Mouse (Mus musculus) limb, embryonic 10.5 days (tissue): ENCODE data around the gene Acad11. TPM values are rescaled to one million over a fixed set of nuclear protein-coding genes. Genes with fewer than 3 reads are reported as not detected.

ENCODE experiments used
- DNase-seq: peaks from one replicate; pipeline ENCODE4 v3.0.0-alpha.2; 2017; ENCODE audit warnings: low spot score
- H3K27ac ChIP-seq: fragments of 300-500 bp; sonication (generic); 2 replicates; pipeline ENCODE4 v1.5.1; 2016; ENCODE audit warnings: mild to moderate bottlenecking
- H3K27me3 ChIP-seq: fragments of 300-500 bp; sonication (generic); 2 replicates; pipeline ENCODE4 v1.6.1; 2016; ENCODE audit warnings: low read depth, mild to moderate bottlenecking; ENCODE audit not compliant: poor library complexity, severe bottlenecking
- H3K36me3 ChIP-seq: fragments of 300-500 bp; sonication (generic); 2 replicates; pipeline ENCODE4 v1.6.1; 2016; ENCODE audit warnings: mild to moderate bottlenecking, moderate library complexity
- H3K4me1 ChIP-seq: fragments of 300-500 bp; sonication (generic); 2 replicates; pipeline ENCODE4 v1.6.1; 2016
- H3K4me3 ChIP-seq: fragments of 300-500 bp; sonication (generic); 2 replicates; pipeline ENCODE4 v1.5.1; 2016; ENCODE audit warnings: mild to moderate bottlenecking, moderate library complexity
- H3K9me3 ChIP-seq: fragments of 300-500 bp; sonication (generic); replicated peaks from 2 replicates; pipeline ENCODE4 v1.6.1; 2016; ENCODE audit warnings: mild to moderate bottlenecking
- WGBS: fragments of 180-500 bp; shearing (Covaris S2); methylation state at CpG from one replicate; pipeline ENCODE4 v1.1.7; 2016; 5-methylcytosine and 5-hydroxymethylcytosine counted together
- polyA plus RNA-seq: library from polyadenylated mRNA; unstranded; fragments of >200 nt; fragmentation: Nextera tagmentation; extraction: Ambion mirVana; gene quantifications from 2 replicates; pipeline ENCODE4 v1.2.1, GENCODE M21; 2016

Acad11 gene
- polyA plus RNA-seq, 1 experiment from 2014 or later, result 10.9 TPM

DNA sequence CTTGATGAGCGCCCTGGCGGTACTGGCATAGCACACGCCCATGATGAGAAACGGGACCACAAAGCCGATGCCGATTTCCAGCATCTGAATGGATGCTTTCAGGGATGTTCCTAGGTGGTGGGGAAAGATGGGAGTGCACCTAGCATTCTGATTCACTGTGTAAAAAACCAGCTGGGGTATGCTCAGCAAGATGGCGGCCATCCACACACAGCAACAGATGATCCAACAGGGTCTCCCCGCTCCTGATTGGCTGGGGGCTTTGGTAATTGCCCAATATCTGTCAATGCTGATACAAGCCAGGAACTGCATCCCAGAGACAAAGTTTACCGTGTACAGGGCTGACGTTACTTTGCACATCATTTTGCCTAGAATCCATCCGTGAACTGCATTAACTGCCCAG is 35.9 kb downstream of the Acad11 start:
- Histone ChIP-seq H3K36me3 (no peaks in the 10 kb centered on the region), H3K4me1 (no peaks in the 10 kb centered on the region), H3K9me3 (no peaks in the 10 kb centered on the region), H3K27ac (no peak overlapping the region), H3K27me3 (no peaks in the 10 kb centered on the region), H3K4me3 (no peak overlapping the region)
- no peak for DNase-seq
- 91% methylated on average over 11 of the region's 11 CpGs for WGBS

GRCm38 (mm10) chr9:104100822-104101221 is 37.6 kb downstream of the Acad11 start:
- Histone ChIP-seq H3K9me3 (no peaks in the 10 kb centered on the region), H3K27ac (no peak overlapping the region), H3K4me3 (no peak overlapping the region), H3K27me3 (no peaks in the 10 kb centered on the region), H3K36me3 (no peaks in the 10 kb centered on the region), H3K4me1 (no peaks in the 10 kb centered on the region)
- no peak for DNase-seq
- WGBS, result 54% methylated on average over 7 of the region's 7 CpGs

DNA sequence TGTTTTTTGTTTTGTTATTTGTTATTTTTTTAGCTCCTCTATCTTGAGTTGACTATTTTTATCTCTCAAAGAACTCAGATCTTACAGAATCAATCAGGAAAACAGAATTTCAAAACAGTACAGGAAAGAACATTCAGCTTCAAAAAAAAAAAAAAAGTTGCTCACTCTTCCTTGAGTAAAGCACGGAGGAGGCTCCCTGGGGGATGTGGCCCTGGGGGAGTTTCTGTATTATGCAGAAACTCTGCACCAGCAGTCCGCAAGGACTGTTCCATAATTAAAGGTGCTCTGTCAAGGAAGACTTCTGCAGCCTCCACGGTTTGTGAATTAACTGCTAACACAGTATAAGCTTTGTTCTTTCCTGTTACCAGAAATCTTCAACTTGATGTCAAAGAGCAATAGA is 38.3 kb downstream of the Acad11 start:
- Histone ChIP-seq H3K36me3 (no peaks in the 10 kb centered on the region), H3K27me3 (no peaks in the 10 kb centered on the region), H3K9me3 (no peaks in the 10 kb centered on the region), H3K27ac (no peak overlapping the region), H3K4me3 (no peak overlapping the region), H3K4me1 (no peaks in the 10 kb centered on the region)
- DNase-seq, result no peak
- WGBS, result 37% methylated on average over 3 of the region's 3 CpGs

- Histone ChIP-seq H3K36me3 (no peaks in the 10 kb centered on the region), H3K9me3 (no peaks in the 10 kb centered on the region), H3K4me1 (no peaks in the 10 kb centered on the region), H3K27ac (no peak overlapping the region), H3K4me3 (no peak overlapping the region), H3K27me3 (no peaks in the 10 kb centered on the region)
- DNase-seq, result no peak
- WGBS, result 51% methylated on average over 6 of the region's 6 CpGs
These were observed 39.1 kb downstream of the Acad11 start for GRCm38 (mm10) chr9:104102301-104102700.

- no peaks in the 10 kb centered on the region for H3K36me3 ChIP-seq
- H3K4me1 ChIP-seq, result no peaks in the 10 kb centered on the region
- H3K9me3 ChIP-seq, result no peaks in the 10 kb centered on the region
- no peaks in the 10 kb centered on the region for H3K27me3 ChIP-seq
- WGBS, result 58% methylated on average over 2 of the region's 2 CpGs
- no peak overlapping the region for H3K4me3 ChIP-seq
- DNase-seq, result no peak
- H3K27ac ChIP-seq, result no peak overlapping the region
These were observed 39.7 kb downstream of the Acad11 start for GRCm38 (mm10) chr9:104102901-104103300.

DNA sequence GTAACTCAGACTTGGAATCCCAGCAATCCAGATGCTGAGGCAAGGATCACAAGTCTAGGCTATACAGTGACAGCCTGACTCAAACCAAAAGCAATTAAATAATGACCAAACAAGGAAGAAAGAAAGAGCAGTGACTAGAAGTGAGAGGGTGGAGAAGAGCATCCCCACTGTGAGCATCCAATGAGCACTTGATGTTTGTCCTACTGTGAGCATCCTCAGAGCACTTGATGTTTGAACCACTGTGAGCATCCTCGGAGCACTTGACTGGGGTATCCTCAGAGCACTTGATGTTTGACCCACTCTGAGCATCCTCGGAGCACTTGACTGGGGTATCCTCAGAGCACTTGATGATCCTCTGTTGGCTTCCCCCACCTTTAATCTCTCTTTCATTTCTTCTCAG is 41.8 kb downstream of the Acad11 start:
- Histone ChIP-seq H3K4me1 (no peaks in the 10 kb centered on the region), H3K9me3 (no peaks in the 10 kb centered on the region), H3K27me3 (no peaks in the 10 kb centered on the region), H3K4me3 (no peak overlapping the region), H3K27ac (no peak overlapping the region), H3K36me3 (no peaks in the 10 kb centered on the region)
- 91% methylated on average over 2 of the region's 2 CpGs for WGBS
- no peak for DNase-seq

- DNase-seq, result no peak
- Histone ChIP-seq H3K36me3 (no peaks in the 10 kb centered on the region), H3K27me3 (no peaks in the 10 kb centered on the region), H3K4me3 (no peak overlapping the region), H3K9me3 (no peaks in the 10 kb centered on the region), H3K27ac (no peak overlapping the region), H3K4me1 (no peaks in the 10 kb centered on the region)
- 88% methylated on average over 9 of the region's 9 CpGs for WGBS
These were observed 43.8 kb downstream of the Acad11 start for GRCm38 (mm10) chr9:104106930-104107329.

DNA sequence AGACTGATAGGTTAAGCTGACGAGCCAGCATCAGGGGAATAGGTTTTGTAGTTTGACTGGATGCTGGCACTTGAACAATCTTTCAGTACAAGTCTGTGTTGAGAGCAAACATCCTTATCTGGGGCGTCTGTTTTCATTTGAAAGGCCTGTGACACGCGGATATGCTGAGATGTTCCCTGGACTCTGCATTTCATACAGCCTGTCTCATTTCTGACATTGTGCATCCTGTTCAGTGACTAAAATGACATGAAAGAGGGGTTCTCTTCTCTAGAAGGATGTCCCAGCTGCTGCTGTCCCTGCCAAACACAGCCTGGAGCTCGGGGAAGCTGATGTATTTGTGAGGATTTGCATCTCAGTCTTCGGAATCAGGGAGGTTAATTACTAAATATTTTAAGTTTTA is 44.3 kb downstream of the Acad11 start:
- no peak overlapping the region for H3K4me3 ChIP-seq
- H3K9me3 ChIP-seq, result no peaks in the 10 kb centered on the region
- H3K4me1 ChIP-seq, result no peaks in the 10 kb centered on the region
- no peaks in the 10 kb centered on the region for H3K36me3 ChIP-seq
- no peak overlapping the region for H3K27ac ChIP-seq
- no peak for DNase-seq
- H3K27me3 ChIP-seq, result no peaks in the 10 kb centered on the region
- WGBS, result 83% methylated on average over 6 of the region's 6 CpGs

- no peak overlapping the region for H3K27ac ChIP-seq
- no peaks in the 10 kb centered on the region for H3K4me1 ChIP-seq
- H3K27me3 ChIP-seq, result no peaks in the 10 kb centered on the region
- 73% methylated on average over 2 of the region's 2 CpGs for WGBS
- H3K4me3 ChIP-seq, result no peak overlapping the region
- no peak for DNase-seq
- no peaks in the 10 kb centered on the region for H3K9me3 ChIP-seq
- H3K36me3 ChIP-seq, result no peaks in the 10 kb centered on the region
These were observed 45.5 kb downstream of the Acad11 start for GRCm38 (mm10) chr9:104108571-104109143.

DNA sequence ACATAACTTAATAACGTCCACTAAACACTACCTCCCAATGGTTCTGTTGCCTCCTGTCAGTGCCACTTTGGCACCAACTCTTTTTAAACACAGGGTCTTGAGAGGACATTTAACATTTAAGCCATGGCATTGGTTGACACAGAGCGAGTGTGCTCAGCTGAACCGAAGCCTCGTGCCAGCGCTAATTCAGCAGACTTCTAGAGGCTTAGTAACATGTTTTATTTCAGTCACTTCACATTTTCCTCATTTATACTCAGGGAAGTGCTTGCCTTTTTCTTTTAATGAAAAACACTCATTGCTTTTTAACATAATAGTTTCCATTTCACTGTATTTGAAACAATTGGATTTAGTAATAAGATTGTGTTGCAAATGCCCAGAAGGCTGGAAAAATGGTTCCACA is 46.0 kb downstream of the Acad11 start:
- H3K27me3 ChIP-seq, result no peaks in the 10 kb centered on the region
- no peak for DNase-seq
- H3K36me3 ChIP-seq, result no peaks in the 10 kb centered on the region
- H3K27ac ChIP-seq, result no peak overlapping the region
- 96% methylated on average over 5 of the region's 5 CpGs for WGBS
- H3K9me3 ChIP-seq, result no peaks in the 10 kb centered on the region
- H3K4me1 ChIP-seq, result no peaks in the 10 kb centered on the region
- H3K4me3 ChIP-seq, result no peak overlapping the region

- H3K27ac ChIP-seq, result no peak overlapping the region
- H3K36me3 ChIP-seq, result no peaks in the 10 kb centered on the region
- peaks cover 18% of the 10 kb centered on the region for H3K4me1 ChIP-seq
- H3K27me3 ChIP-seq, result no peaks in the 10 kb centered on the region
- no peaks in the 10 kb centered on the region for H3K9me3 ChIP-seq
- H3K4me3 ChIP-seq, result no peak overlapping the region
- WGBS, result 70% methylated on average over 5 of the region's 5 CpGs
- DNase-seq, result no peak
These were observed 59.9 kb downstream of the Acad11 start for GRCm38 (mm10) chr9:104123101-104123500.

DNA sequence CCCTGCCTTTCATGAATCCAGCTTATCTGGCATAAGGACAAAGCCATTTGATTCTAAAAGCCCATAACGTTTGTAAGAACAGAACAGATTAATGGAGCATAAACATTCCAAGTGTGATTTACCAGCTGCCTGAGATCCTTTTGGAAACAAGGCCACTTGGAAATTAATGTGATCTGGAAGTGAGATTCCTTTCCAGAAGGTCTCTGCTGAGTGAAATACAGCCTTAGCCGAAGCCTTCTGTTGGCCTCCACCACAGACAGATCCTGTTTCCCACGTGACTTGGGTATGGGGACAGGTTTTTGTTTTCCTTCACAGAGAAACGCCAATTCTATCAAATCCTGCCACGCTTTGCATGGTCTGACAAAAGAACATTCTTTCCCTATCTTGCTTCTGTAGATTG is 60.4 kb downstream of the Acad11 start:
- Histone ChIP-seq H3K36me3 (no peaks in the 10 kb centered on the region), H3K27me3 (no peaks in the 10 kb centered on the region), H3K9me3 (no peaks in the 10 kb centered on the region), H3K27ac (no peak overlapping the region), H3K4me1 (peaks cover 14% of the 10 kb centered on the region), H3K4me3 (no peak overlapping the region)
- DNase-seq, result no peak
- 47% methylated on average over 5 of the region's 5 CpGs for WGBS

DNA sequence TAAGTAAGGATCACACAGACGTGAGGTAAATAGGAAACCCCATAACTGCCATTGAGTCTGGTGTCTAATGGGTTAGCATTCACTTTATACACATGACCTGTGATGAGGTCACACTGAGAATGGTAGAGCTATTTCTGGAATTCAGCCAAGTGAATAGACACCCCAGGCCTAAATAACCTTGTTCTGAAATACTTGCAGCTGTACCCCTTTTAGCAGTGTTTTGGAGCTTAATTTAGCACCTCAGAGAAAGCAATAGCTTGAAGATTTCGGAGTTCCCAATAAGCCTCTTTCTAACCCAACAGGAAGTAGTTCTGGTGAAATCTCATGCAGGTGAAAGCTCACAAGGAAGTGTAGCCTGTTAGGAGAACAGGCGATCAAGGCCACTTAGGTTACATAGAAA is 63.7 kb downstream of the Acad11 start, which contains the start of gene Ackr4:
Gene Ackr4 (minus strand): TSS at position 101 of the 400 bp plus-strand sequence.
- H3K36me3 ChIP-seq, result no peaks in the 10 kb centered on the region
- H3K4me3 ChIP-seq, result no peak within 1 kb of the TSS
- H3K27ac ChIP-seq, result no peak within 1 kb of the TSS
- DNase-seq, result no peak
- H3K27me3 ChIP-seq, result no peaks in the 10 kb centered on the region
- peaks cover 17% of the 10 kb centered on the region for H3K4me1 ChIP-seq
- H3K9me3 ChIP-seq, result no peaks in the 10 kb centered on the region
- WGBS, result 93% methylated on average over 3 of the region's 3 CpGs

DNA sequence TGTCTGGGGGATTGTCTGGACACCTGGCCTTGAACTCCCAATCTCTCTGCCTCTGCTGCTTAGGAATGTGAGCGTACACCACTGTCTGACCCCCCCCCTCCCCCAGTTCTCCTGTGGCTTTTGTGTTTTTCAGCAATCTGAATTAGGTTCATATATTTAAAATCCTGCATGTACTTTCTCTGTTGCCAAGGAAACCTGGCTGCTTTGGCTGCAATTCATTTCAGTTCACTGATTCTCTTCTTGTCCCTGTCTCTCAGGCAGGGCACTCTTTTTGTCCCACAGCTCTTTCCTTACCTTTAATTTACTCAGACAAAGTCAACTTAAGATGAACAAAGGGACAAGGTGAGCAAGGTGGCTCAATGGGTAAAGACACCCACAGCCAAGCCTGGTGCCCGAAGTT is 64.9 kb downstream of the Acad11 start:
- H3K27ac ChIP-seq, result no peak overlapping the region
- DNase-seq, result no peak
- no peaks in the 10 kb centered on the region for H3K27me3 ChIP-seq
- no peaks in the 10 kb centered on the region for H3K36me3 ChIP-seq
- H3K4me1 ChIP-seq, result peaks cover 16% of the 10 kb centered on the region
- WGBS, result 75% methylated on average over 2 of the region's 2 CpGs
- H3K4me3 ChIP-seq, result no peak overlapping the region
- H3K9me3 ChIP-seq, result no peaks in the 10 kb centered on the region
